Comparison of ENCODE assay signal across 9 mouse cellular contexts in the genomic region with DNA sequence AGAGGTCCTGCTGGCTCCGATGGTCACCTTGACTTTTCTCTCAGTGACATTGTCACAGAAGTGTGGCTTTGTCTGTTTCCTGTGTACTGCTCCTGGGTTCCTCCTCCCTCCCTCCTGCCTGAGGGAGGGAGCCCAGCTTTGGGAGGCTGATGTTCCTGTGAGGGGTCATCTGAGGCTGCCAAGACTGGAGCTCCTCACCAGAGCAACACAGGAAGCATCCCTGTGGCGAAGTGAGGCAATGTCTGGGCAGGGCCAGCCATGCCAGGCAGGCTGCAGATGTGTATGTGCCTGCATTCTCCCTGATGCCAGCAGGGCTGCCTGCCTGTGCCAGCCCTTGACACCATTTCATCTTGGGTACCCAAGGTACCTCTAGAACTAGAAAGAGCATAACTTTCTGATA. TPM values are rescaled to one million over a fixed set of nuclear protein-coding genes. Genes with fewer than 3 reads are reported as not detected.
A peak's percentile ranks its signal among the peaks of the same experiment; 100 is the strongest.
DNase-seq lines count a peak whose midpoint lies in the region; ATAC-seq lines count a peak whose summit lies in the region.
"Had no signal": no experiment of that assay in that cellular context is flagged by ENCODE, and none has a peak within 500 bp of the region (broad histone marks: within the 10 kb centered on the region; RNA-seq: fewer than 3 reads in every experiment).

No protein-coding gene starts in this region.

- H3K9me3 ChIP-seq in heart, embryonic 10.5 days = no peaks in the 10 kb centered on the region
- no peaks in the 10 kb centered on the region for H3K9me3 ChIP-seq in heart, embryonic 12.5 days (replicated peaks)

- 65% methylated on average over 2 of the region's 2 CpGs for WGBS in heart, embryonic 10.5 days
- 43% methylated on average over 2 of the region's 2 CpGs for WGBS in heart, embryonic 12.5 days

- 0 out of 2 replicates have a peak overlapping the region, but pooled peaks have one; percentile 4 for H3K27ac ChIP-seq in heart, embryonic 10.5 days
- H3K27ac ChIP-seq in heart, embryonic 12.5 days (ENCODE audit: poor library complexity, severe bottlenecking) = no peak overlapping the region

- no peaks in the 10 kb centered on the region for H3K36me3 ChIP-seq in heart, embryonic 10.5 days
- no peaks in the 10 kb centered on the region for H3K36me3 ChIP-seq in heart, embryonic 12.5 days

- H3K4me2 ChIP-seq in heart, embryonic 12.5 days = no peak overlapping the region

- no peak overlapping the region for H3K9ac ChIP-seq in heart, embryonic 12.5 days

- ATAC-seq in heart, embryonic 12.5 days (ENCODE audit: insufficient number of reproducible peaks, low FRiP score) = no peak

- DNase-seq in heart, embryonic 10.5 days (ENCODE audit: low spot score) = no peak
- DNase-seq in testis, postnatal 10 days (ENCODE audit: low spot score) = peak; percentile 51
- DNase-seq in testis, postnatal 14 days (ENCODE audit: low spot score) = no peak
- DNase-seq in lung, postnatal 10 days = peak; percentile 71
- DNase-seq in right cerebral cortex, adult 2 months (ENCODE audit: low spot score in 2 of 2) = no peak
- no peak for DNase-seq in layer of hippocampus, postnatal 25 days (ENCODE audit: extremely low spot score in 1 of 2, low spot score in 1 of 2)
- DNase-seq in ovary, postnatal 36 days (ENCODE audit: low spot score) = no peak
- DNase-seq: cerebellum, adult 8-10 months had no signal

- peaks cover 37% of the 10 kb centered on the region; the same call in 1 of the 2 replicates for H3K27me3 ChIP-seq in heart, embryonic 10.5 days (ENCODE audit: insufficient read depth, poor library complexity, severe bottlenecking)
- H3K27me3 ChIP-seq in heart, embryonic 12.5 days (replicated peaks) = peaks cover 8% of the 10 kb centered on the region; the same call in 1 of the 2 replicates

- H3K4me3 ChIP-seq in heart, embryonic 10.5 days = no peak overlapping the region
- no peak overlapping the region for H3K4me3 ChIP-seq in heart, embryonic 12.5 days

- H3K4me1 ChIP-seq in heart, embryonic 10.5 days = peaks cover 64% of the 10 kb centered on the region
- H3K4me1 ChIP-seq in heart, embryonic 12.5 days (replicated peaks) = peaks cover 53% of the 10 kb centered on the region

RNA-seq across cellular contexts. Expression of gene Socs3, which starts 15.8 kb away (rescaled TPM):
- 6.9 and 10.6 TPM in 2 replicates for polyA plus RNA-seq in heart, embryonic 10.5 days (2016; fragmentation: Nextera tagmentation; extraction: Ambion mirVana)
- polyA plus RNA-seq in heart, embryonic 12.5 days (2016; fragmentation: Nextera tagmentation; extraction: Ambion mirVana) = 7.1 and 8.0 TPM in 2 replicates
- 1 to 10 TPM; 1.3 to 1.8 TPM for total RNA-seq in layer of hippocampus, postnatal 25 days (2021)

RNA-seq across cellular contexts. Expression of gene Pgs1, which starts 32.0 kb away (rescaled TPM):
- polyA plus RNA-seq in heart, embryonic 10.5 days (2016; fragmentation: Nextera tagmentation; extraction: Ambion mirVana) = 34.0 and 38.5 TPM in 2 replicates
- 28.9 and 29.6 TPM in 2 replicates for polyA plus RNA-seq in heart, embryonic 12.5 days (2016; fragmentation: Nextera tagmentation; extraction: Ambion mirVana)
- 10 to 100 TPM; 74.2 to 75.9 TPM for total RNA-seq in layer of hippocampus, postnatal 25 days (2021)

Comparison
In these comparisons a context has a peak if more than half of its experiments do, and no peak if none do; other contexts are left out.
1. DNase-seq: peak in testis, postnatal 10 days (single experiment) and lung, postnatal 10 days (single experiment); none in heart, embryonic 10.5 days (single experiment), testis, postnatal 14 days (single experiment), right cerebral cortex, adult 2 months (0 of 2), layer of hippocampus, postnatal 25 days (0 of 2) and ovary, postnatal 36 days (single experiment).